Mouse (Mus musculus) ES-E14 (cell line): ENCODE measurements around the gene Clock. TPM values are rescaled to one million over a fixed set of nuclear protein-coding genes. Genes with fewer than 3 reads are reported as not detected.

Experiments used
- DNase-seq: peaks from one replicate; pipeline ENCODE4 v3.0.0-alpha.2; 2013; ENCODE audit warnings: low read depth, low spot score
- H3K27ac ChIP-seq: 2 replicates; pipeline ENCODE4 v1.5.1; 2012; ENCODE audit warnings: low read depth, mild to moderate bottlenecking, low read length, moderate library complexity, mixed read lengths; ENCODE audit not compliant: poor library complexity, insufficient read depth, severe bottlenecking
- H3K36me3 ChIP-seq: 2 replicates; pipeline ENCODE4 v1.6.1; 2012; ENCODE audit warnings: mild to moderate bottlenecking, low read length, moderate library complexity, mixed read lengths; ENCODE audit not compliant: control insufficient read depth, poor library complexity, insufficient read depth, severe bottlenecking
- H3K4me1 ChIP-seq, 2 experiments: fragments of 150-350 bp in 1 of 2; sonication (generic) in 1 of 2; 2 replicates each; pipeline ENCODE4 v1.6.1; 2012; ENCODE audit warnings: low read length in 2 of 2, mild to moderate bottlenecking in 1 of 2, mixed read lengths in 1 of 2; ENCODE audit not compliant: control insufficient read depth in 2 of 2, insufficient read depth in 2 of 2, poor library complexity in 1 of 2
- H3K4me3 ChIP-seq, 2 experiments: fragments of 150-350 bp in 1 of 2; sonication (generic) in 1 of 2; 2 replicates each; pipeline ENCODE4 v1.5.1; 2012; ENCODE audit warnings: low read length in 2 of 2, low read depth in 1 of 2, mild to moderate bottlenecking in 1 of 2, mixed read lengths in 1 of 2; ENCODE audit not compliant: insufficient read depth in 1 of 2, poor library complexity in 1 of 2, severe bottlenecking in 1 of 2
- H3K9ac ChIP-seq: 2 replicates; pipeline ENCODE4 v1.6.1; 2012; ENCODE audit warnings: low read depth, mild to moderate bottlenecking, low read length, mixed read lengths; ENCODE audit not compliant: poor library complexity, insufficient read depth, severe bottlenecking
- H3K9me3 ChIP-seq: fragments of 150-350 bp; sonication (generic); 2 replicates; pipeline ENCODE4 v1.6.1; 2012; ENCODE audit warnings: low read depth, mild to moderate bottlenecking, low read length; ENCODE audit not compliant: control insufficient read depth, insufficient read depth
- CHD2 ChIP-seq: IDR thresholded peaks from 2 replicates; pipeline ENCODE4 v1.6.1; 2014; ENCODE audit warnings: mild to moderate bottlenecking, low read depth, low read length, inconsistent platforms
- HCFC1 ChIP-seq: IDR thresholded peaks from 2 replicates; pipeline ENCODE4 v1.6.1; 2012; ENCODE audit warnings: low read length, inconsistent platforms, borderline replicate concordance; ENCODE audit not compliant: insufficient read depth
- MAFK ChIP-seq: IDR thresholded peaks from 2 replicates; pipeline ENCODE4 v1.6.1; 2014; ENCODE audit warnings: mild to moderate bottlenecking, low read depth, low read length, inconsistent platforms; ENCODE audit not compliant: insufficient read depth
- ZC3H11A ChIP-seq: IDR thresholded peaks from 2 replicates; pipeline ENCODE4 v1.6.1; 2012; ENCODE audit warnings: low read depth, mild to moderate bottlenecking, inconsistent platforms, low read length, borderline replicate concordance
- ZNF384 ChIP-seq: IDR thresholded peaks from 2 replicates; pipeline ENCODE4 v1.6.1; 2012; ENCODE audit warnings: low read depth, low read length, inconsistent platforms
- in situ Hi-C, 2 experiments: fragments of 600-800 bp; cut with MboI; formaldehyde crosslinking; loops; one replicate each; pipeline ENCODE4 v1.15.1; 2025; ENCODE audit warnings: low sequenced_read_pairs in 2 of 2, inconsistent platforms in 1 of 2; ENCODE audit not compliant: unreplicated experiment in 2 of 2
- total RNA-seq: library from RNA; depleted of rRNA; stranded (reverse); fragments of 300-350 nt; gene quantifications from 2 replicates; pipeline ENCODE4 v1.2.3, GENCODE M21; 2012

The Clock gene
- total RNA-seq, 1 experiment: 16.4 TPM

GRCm38 (mm10) chr5:76287062-76287461 is 17.5 kb downstream of the Clock start:
- H3K4me3 ChIP-seq: no peak overlapping the region
- no peaks in the 10 kb centered on the region for H3K9me3 ChIP-seq
- no peak overlapping the region for H3K9ac ChIP-seq
- H3K4me1 ChIP-seq: peaks cover 13 to 20% of the 10 kb centered on the region in 2 experiments
- TF ChIP-seq CHD2 (no peak), MAFK (no peak), ZNF384 (no peak), HCFC1 (no peak), ZC3H11A (no peak)
- H3K27ac ChIP-seq: no peak overlapping the region
- H3K36me3 ChIP-seq: no peaks in the 10 kb centered on the region
- no peak for DNase-seq
- in situ Hi-C loops: no loop called here

GRCm38 (mm10) chr5:76285699-76286098 is 18.9 kb downstream of the Clock start:
- H3K9ac ChIP-seq: no peak overlapping the region
- peaks cover under 1% of the 10 kb centered on the region; the same call in 1 of the 2 replicates for H3K36me3 ChIP-seq
- H3K9me3 ChIP-seq: no peaks in the 10 kb centered on the region
- in situ Hi-C loops: no loop called here
- peak; percentile 91 for DNase-seq
- peaks cover 13 to 20% of the 10 kb centered on the region in 2 experiments for H3K4me1 ChIP-seq
- TF ChIP-seq ZNF384 (no peak), HCFC1 (no peak), CHD2 (peak; percentile 62)
- no peak overlapping the region for H3K4me3 ChIP-seq
- no peak overlapping the region for H3K27ac ChIP-seq

GRCm38 (mm10) chr5:76283890-76284289 is 20.7 kb downstream of the Clock start:
- H3K4me1 ChIP-seq: peaks cover 10 to 20% of the 10 kb centered on the region in 2 experiments
- no peak overlapping the region for H3K27ac ChIP-seq
- peaks cover 3% of the 10 kb centered on the region for H3K9me3 ChIP-seq
- no peak overlapping the region for H3K4me3 ChIP-seq
- H3K9ac ChIP-seq: no peak overlapping the region
- TF ChIP-seq ZC3H11A (no peak), HCFC1 (no peak), MAFK (no peak), CHD2 (no peak), ZNF384 (no peak)
- in situ Hi-C loops: no loop called here
- no peak for DNase-seq
- peaks cover 3% of the 10 kb centered on the region; the same call in 1 of the 2 replicates for H3K36me3 ChIP-seq

- Histone ChIP-seq H3K4me1 (no peaks in the 10 kb centered on the region), H3K27ac (no peak overlapping the region), H3K9me3 (peaks cover 7% of the 10 kb centered on the region), H3K4me3 (no peak overlapping the region), H3K9ac (no peak overlapping the region), H3K36me3 (no peaks in the 10 kb centered on the region)
- no peak for TF ChIP-seq MAFK
- no peak for TF ChIP-seq CHD2
- TF ChIP-seq HCFC1: no peak
- no peak for TF ChIP-seq ZC3H11A
- no peak for TF ChIP-seq ZNF384
- no peak for DNase-seq
- in situ Hi-C loops: no loop called here
Observed at GRCm38 (mm10) chr5:76274977-76275376, 29.6 kb downstream of the Clock start.

GRCm38 (mm10) chr5:76250948-76251347 is 53.6 kb downstream of the Clock start:
- in situ Hi-C loops: no loop called here
- TF ChIP-seq HCFC1: no peak
- no peak for TF ChIP-seq MAFK
- TF ChIP-seq ZC3H11A: no peak
- TF ChIP-seq CHD2: no peak
- TF ChIP-seq ZNF384: no peak

More at GRCm38 (mm10) chr5:76250948-76251347, 53.6 kb downstream of the Clock start:
- Histone ChIP-seq H3K4me1 (no peaks in the 10 kb centered on the region), H3K36me3 (no peaks in the 10 kb centered on the region), H3K4me3 (no peak overlapping the region), H3K27ac (no peak overlapping the region), H3K9me3 (no peaks in the 10 kb centered on the region), H3K9ac (no peak overlapping the region)
- DNase-seq: no peak
